Mouse (Mus musculus) olfactory bulb, adult 2 months (tissue): ENCODE measurements at regions not wholly inside any gene's neighbourhood (a gene's known extent, or its start where the extent isn't known, plus 50 kb on each side); places are given as distances from the start of the nearest gene placed in this dataset.

Experiments used
- H3K27ac ChIP-seq: fragments of 200-500 bp; 2 replicates; pipeline ENCODE4 v1.5.1; 2012; ENCODE audit warnings: low read depth, low read length; ENCODE audit not compliant: insufficient read depth
- H3K4me1 ChIP-seq: fragments of 200-500 bp; 2 replicates; pipeline ENCODE4 v1.6.1; 2012; ENCODE audit warnings: low read length; ENCODE audit not compliant: control insufficient read depth, insufficient read depth
- H3K4me3 ChIP-seq: fragments of 200-500 bp; 2 replicates; pipeline ENCODE4 v1.5.1; 2012; ENCODE audit warnings: mild to moderate bottlenecking, low read depth, low read length, moderate library complexity; ENCODE audit not compliant: insufficient read depth
- CTCF ChIP-seq: fragments of 200-500 bp; IDR thresholded peaks from 2 replicates; pipeline ENCODE4 v1.5.1; 2012; ENCODE audit warnings: low read depth, mild to moderate bottlenecking, low read length, moderate library complexity; ENCODE audit not compliant: insufficient read depth
- POLR2A ChIP-seq: fragments of 200-500 bp; IDR thresholded peaks from 2 replicates; pipeline ENCODE4 v1.6.1; 2012; ENCODE audit warnings: mild to moderate bottlenecking, low read depth, low read length, moderate library complexity; ENCODE audit not compliant: insufficient read depth
- WGBS: fragments of 180-500 bp; shearing (Covaris S2); methylation state at CpG from one replicate; pipeline ENCODE4 v1.1.7; 2018; 5-methylcytosine and 5-hydroxymethylcytosine counted together

DNA sequence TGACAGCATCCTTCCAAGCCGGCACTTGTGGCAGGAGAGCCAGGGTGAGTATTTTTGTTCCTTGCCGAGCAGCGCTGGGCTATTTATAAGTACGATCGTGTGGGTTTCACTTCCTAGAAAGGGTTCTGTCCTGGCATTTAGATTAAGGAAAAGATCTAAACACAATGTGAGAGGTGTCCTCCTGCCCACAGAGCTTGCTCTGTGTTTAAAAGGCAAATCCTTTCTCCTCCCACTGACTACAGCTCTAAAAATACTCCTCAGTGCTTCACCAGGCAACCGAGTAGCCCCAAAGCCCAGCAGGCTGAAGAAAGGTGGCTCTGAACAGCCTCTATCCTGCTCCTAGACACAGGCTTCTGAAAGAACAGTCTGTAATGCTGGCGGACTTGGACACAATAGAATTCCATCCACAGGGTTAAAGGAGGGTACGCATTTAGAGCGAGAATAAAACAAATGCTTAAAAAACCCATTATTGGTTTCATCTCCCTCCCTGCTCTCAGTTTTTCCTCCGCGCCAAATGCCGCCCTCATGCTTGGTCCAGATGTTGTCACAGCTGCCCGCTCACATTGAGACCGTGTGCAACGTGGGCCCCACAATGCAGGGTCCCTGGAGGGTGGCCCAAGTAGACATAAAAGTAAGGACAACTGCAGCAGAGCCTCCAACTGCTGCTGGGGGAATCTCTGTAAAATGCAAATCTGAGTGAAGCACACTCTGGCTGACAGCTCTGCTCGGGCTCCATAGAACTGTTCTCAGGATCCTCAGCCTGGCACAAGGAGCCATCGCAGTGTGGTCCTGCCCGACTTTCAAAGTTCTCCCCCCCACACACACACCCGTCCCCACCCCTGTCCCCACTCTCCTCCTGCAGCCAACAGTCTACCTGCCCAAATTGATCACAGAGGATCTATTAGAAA is 397.8 kb upstream of the Mgmt start:
- Histone ChIP-seq H3K4me3 (no peak overlapping the region), H3K4me1 (peaks cover 12% of the 10 kb centered on the region), H3K27ac (no peak overlapping the region)
- 22% methylated on average over 19 of the region's 19 CpGs for WGBS
- no peak for TF ChIP-seq CTCF

DNA sequence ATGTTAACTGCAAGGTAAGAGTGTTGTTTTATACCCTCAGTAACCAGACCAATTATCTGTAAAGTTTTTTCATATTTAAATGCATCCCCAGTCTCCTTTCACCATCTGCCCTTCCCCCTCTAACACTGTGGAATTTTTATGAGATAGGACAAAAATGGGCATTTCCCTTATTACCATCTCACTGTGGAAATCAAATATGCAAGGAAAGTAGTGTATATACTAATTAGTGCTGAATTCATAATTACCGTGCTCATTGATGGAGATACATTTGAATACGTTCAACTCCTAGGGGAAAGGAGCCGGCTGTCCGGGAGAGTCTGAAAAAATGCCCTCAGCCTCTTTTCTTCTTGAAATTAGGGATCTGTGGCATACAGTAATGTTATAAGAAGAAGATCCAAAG is 394.4 kb upstream of the Mgmt start:
- H3K4me1 ChIP-seq, result peaks cover 12% of the 10 kb centered on the region
- no peak overlapping the region for H3K4me3 ChIP-seq
- 71% methylated on average over 4 of the region's 4 CpGs for WGBS
- H3K27ac ChIP-seq, result no peak overlapping the region
- TF ChIP-seq POLR2A, result no peak
- no peak for TF ChIP-seq CTCF

DNA sequence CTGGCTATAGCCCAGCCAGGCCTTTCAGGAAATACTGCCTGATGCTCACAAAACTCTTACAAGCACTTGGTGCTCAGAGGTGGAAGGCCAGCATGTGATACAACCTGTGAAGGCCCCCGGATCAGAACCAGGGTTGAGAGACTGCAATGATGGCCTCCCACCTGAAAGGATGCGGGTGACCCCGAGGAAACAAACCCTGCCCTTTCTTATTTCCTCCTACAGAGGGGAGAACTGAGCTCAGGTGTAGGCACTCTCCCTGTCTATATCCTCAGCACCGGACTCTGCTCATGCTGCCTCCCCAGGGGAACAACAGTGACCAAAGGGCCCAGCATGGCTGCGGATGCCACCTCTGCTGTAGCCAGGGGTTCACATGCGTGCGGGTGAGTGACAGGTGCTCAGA is 393.3 kb upstream of the Mgmt start:
- TF ChIP-seq POLR2A, result no peak
- TF ChIP-seq CTCF, result no peak
- Histone ChIP-seq H3K4me3 (no peak overlapping the region), H3K4me1 (peaks cover 10% of the 10 kb centered on the region), H3K27ac (no peak overlapping the region)
- WGBS, result 97% methylated on average over 7 of the region's 7 CpGs

DNA sequence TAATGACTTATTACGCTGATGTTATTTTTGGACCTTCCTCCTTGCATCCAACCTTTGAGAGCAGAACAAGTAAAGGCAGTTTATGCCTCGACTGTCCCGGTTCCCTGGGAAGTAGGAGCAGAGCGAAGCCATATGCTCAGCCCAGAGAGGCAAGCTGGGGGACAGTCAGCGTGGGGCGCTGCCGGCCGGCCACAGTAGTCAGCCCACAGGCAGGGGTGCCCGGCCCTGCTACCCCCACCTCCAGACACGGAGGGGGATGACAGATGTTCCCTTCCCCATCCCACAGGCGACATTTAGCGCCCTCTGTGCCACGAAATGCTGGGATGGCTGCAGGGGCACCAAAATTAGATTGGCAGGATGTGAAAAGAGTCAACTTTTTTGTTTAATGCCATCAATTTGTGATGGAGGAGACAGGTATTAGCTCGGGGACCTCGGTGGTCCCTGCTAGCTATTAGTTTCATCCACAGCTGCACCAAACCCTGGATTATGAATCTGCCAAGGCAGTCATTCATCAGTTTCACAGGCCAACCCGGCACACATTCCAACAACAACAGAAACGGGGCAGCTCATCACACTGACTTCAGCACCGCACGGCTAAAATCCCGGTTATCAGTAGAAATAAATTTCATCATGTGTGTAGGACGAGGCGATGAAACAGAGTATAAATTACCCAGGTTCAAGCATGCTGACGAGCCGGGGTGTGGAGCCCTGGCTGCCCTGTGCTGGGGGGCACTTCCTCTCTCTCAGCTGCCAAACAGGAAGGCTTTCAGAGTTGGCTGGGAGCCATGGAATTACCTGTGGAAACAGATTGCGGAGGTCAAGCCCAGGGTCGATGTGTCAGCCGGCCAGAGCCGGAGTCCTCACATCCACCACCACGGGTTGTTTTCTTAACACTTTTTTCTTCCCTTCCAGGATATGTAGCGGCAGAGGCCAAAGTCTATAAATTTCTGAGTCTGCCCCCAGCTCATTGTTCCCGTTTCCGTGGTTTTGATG is 392.3 kb upstream of the Mgmt start:
- WGBS, result 75% methylated on average over 32 of the region's 32 CpGs
- TF ChIP-seq POLR2A, result no peak
- TF ChIP-seq CTCF, result no peak
- Histone ChIP-seq H3K4me3 (no peak overlapping the region), H3K27ac (no peak overlapping the region), H3K4me1 (no peaks in the 10 kb centered on the region)

DNA sequence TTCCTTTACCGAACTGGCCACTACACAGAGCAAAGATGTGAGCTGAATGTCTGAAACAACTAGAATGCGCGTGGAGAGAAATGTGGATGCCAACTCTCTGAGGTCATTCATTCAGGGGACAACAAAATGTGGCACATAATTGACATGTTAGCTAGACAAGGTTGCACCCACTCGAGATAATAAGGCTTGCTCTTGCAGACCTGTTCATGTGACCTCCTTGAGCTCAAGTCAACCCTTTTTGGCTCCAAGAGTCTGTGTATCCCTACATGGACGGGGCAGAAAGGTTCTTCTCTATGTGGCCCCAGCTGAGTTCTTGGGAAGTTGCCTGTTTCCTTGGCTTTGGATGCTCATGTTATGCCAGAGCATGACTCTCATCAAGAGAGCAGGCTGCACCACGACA is 383.0 kb upstream of the Mgmt start:
- no peaks in the 10 kb centered on the region for H3K4me1 ChIP-seq
- WGBS, result 60% methylated on average over 6 of the region's 6 CpGs
- no peak overlapping the region for H3K4me3 ChIP-seq
- no peak for TF ChIP-seq CTCF
- TF ChIP-seq POLR2A, result no peak
- no peak overlapping the region for H3K27ac ChIP-seq

DNA sequence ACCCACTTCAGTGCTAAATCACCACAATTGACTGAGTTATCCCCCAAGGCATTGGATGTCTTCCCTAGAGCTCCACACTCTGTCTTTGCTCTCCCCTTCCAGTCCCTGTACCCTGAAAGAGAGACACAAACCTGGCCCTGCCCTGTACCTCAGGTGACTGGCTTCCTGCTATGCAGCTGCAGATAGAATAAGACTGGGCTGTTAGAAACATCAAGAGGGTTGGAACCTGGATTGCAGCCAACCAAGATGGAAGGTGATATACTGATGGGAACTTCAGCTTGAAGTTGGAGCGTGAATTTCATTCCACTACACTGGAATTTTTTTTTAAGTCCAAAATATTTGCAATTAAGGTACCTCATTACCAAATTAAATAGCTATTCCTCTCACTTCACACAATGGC is 379.0 kb upstream of the Mgmt start:
- TF ChIP-seq POLR2A, result no peak
- no peak for TF ChIP-seq CTCF
- no peaks in the 10 kb centered on the region for H3K4me1 ChIP-seq
- WGBS, result 80% methylated on average over 1 of the region's 1 CpGs

DNA sequence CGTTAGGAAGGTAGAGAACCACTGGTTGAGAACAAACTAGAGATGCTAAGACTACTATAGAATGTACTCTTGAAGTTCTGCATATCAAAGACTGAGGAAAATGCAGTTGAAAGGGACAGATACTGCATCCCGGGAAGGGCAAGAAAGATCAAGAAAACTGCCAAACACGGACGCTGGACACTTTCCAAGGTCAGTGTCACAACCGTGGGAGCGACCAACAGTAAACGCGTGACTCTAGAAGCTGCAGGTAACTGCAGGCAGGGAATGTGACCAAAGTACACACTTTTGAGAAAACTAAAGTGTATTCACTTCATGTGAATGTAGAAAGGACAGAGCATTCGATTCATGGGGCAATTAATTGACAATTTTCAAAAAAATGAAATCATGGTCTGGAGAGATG is 368.6 kb upstream of the Mgmt start:
- TF ChIP-seq CTCF, result no peak
- H3K4me1 ChIP-seq, result no peaks in the 10 kb centered on the region
- 85% methylated on average over 9 of the region's 9 CpGs for WGBS

More for the DNA sequence above, 379.0 kb upstream of the Mgmt start:
- H3K4me3 ChIP-seq, result no peak overlapping the region
- no peak overlapping the region for H3K27ac ChIP-seq

DNA sequence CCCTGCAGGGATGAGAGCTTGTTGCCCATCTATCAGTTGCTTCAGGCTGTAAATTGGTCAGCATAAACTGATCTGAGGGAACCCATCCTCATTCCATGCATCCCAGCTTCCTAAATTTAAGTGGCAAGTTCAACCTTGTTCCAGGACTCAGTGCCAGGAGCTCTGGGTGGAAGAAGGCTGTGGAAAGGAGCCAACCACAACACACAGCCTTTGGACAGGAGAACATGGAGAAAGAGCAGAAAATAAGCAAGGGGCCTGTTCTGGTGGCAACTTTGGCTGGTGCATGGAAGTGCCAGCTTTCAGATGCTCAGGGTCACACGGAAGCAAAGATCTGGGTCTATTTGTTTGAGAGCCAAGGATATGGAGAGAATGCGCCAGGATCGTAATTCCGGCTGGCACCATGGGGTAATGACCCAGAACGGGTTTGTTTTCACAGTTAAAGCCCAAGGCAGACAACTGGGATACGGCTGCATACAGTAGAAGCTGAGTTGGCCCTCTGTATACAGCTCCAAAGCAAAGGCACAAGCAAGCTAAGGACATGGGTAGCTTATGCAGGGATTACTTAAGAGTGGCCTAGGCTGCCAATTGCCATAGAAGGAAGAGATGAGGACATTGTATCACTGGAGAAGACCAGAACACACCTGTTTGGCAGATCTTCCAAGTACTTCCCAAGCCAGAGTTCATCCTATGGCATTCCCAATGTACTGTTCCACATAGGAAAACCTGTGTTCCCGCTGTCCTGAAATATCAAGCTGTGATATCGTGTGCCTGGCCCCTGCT is 364.2 kb upstream of the Mgmt start:
- TF ChIP-seq POLR2A (no peak), CTCF (no peak)
- H3K4me3 ChIP-seq, result no peak overlapping the region
- no peaks in the 10 kb centered on the region for H3K4me1 ChIP-seq
- H3K27ac ChIP-seq, result no peak overlapping the region
- 71% methylated on average over 8 of the region's 8 CpGs for WGBS

More for the DNA sequence above, 368.6 kb upstream of the Mgmt start:
- H3K4me3 ChIP-seq, result no peak overlapping the region
- no peak overlapping the region for H3K27ac ChIP-seq

DNA sequence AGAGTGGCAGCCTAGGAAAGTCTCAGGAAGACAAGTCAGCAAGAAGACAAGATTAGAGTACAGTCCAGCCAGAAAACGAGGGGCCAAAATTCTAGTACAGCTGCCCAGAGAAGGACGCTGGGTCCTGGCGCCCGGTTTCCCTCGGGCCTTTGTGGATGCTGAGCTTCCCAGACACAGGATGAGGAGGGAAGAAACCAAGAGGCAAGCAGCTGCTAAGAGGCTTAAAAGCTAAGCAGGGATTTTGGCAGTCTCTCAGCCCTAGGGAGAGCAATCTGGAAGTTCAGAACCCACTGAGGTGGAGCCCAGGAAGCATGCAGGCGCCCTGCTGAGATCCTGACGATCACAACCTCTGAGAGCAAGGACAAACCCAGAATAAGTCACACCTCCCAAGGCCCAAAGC is 363.1 kb upstream of the Mgmt start:
- WGBS, result 65% methylated on average over 7 of the region's 7 CpGs
- TF ChIP-seq CTCF, result no peak
- Histone ChIP-seq H3K4me3 (no peak overlapping the region), H3K27ac (no peak overlapping the region), H3K4me1 (no peaks in the 10 kb centered on the region)
